In genomic region chr8:124663112-124663873, GRCm38 (mm10) we compare ENCODE assay signal across 8 mouse cellular contexts. TPM values are rescaled to one million over a fixed set of nuclear protein-coding genes. Genes with fewer than 3 reads are reported as not detected.
DNase-seq lines count a peak whose midpoint lies in the region; ATAC-seq lines count a peak whose summit lies in the region.

TSS of gene 2310022B05Rik (minus strand) at chr8:124663369.

- no peaks in the 10 kb centered on the region for H3K27me3 ChIP-seq in hindbrain, embryonic 13.5 days

- H3K4me2 ChIP-seq in hindbrain, embryonic 13.5 days, result peak within 1 kb of the TSS; percentile 59

- H3K27ac ChIP-seq in hindbrain, embryonic 13.5 days, result peak within 1 kb of the TSS; percentile 91

- ATAC-seq in hindbrain, embryonic 13.5 days (ENCODE audit: low FRiP score), result peak; percentile 90

- peak within 1 kb of the TSS; percentile 92 for H3K9ac ChIP-seq in hindbrain, embryonic 13.5 days

- H3K4me1 ChIP-seq in hindbrain, embryonic 13.5 days (replicated peaks), result peaks cover 42% of the 10 kb centered on the region

- peak; percentile 71 for DNase-seq in T-cell, adult 2 months (ENCODE audit: low spot score)
- DNase-seq in cerebellum, postnatal 25 days, result peak; percentile 80 to 87
- peak; percentile 51 to 64 for DNase-seq in frontal cortex, postnatal 25 days (ENCODE audit: low spot score in 2 of 2)
- DNase-seq in layer of hippocampus, postnatal 25 days (ENCODE audit: extremely low spot score in 1 of 2, low spot score in 1 of 2), result peak; percentile 74 to 78
- peak; percentile 88 for DNase-seq in lung, postnatal 14 days
- peak; percentile 89 for DNase-seq in ovary, postnatal 36 days (ENCODE audit: low spot score)
- DNase-seq in thymus, postnatal 14 days, result peak; percentile 75

- WGBS in hindbrain, embryonic 13.5 days, result 2% methylated on average over 69 of the region's 69 CpGs

- no peaks in the 10 kb centered on the region for H3K36me3 ChIP-seq in hindbrain, embryonic 13.5 days

- peak within 1 kb of the TSS; percentile 88 for H3K4me3 ChIP-seq in hindbrain, embryonic 13.5 days

- no peaks in the 10 kb centered on the region for H3K9me3 ChIP-seq in hindbrain, embryonic 13.5 days

RNA-seq across cellular contexts. Expression of gene 2310022B05Rik, which starts in this region (rescaled TPM):
- polyA plus RNA-seq in hindbrain, embryonic 13.5 days (2015; fragmentation: Nextera tagmentation; extraction: Ambion mirVana), result 18.4 and 19.1 TPM in 2 replicates
- total RNA-seq in layer of hippocampus, postnatal 25 days (2021), result 10 to 100 TPM; 83.2 to 86.9 TPM

Comparison
In these comparisons a context has a peak if more than half of its experiments do, and no peak if none do; other contexts are left out.
1. Peak in every context shown above with its lines: DNase-seq, ATAC-seq, H3K4me3 ChIP-seq and H3K27ac ChIP-seq.